Mouse (Mus musculus) spleen, adult 2 months (tissue): ENCODE measurements around the gene Nmnat1. TPM values are rescaled to one million over a fixed set of nuclear protein-coding genes. Genes with fewer than 3 reads are reported as not detected.
A peak's percentile ranks its signal among the peaks of the same experiment; 100 is the strongest.

Source experiments
- DNase-seq, 2 experiments: peaks; one replicate each; pipeline versions ENCODE4 v3.0.0 to v3.0.0-alpha.2; 2012 to 2021; ENCODE audit warnings: low spot score in 2 of 2, low read depth in 1 of 2
- H3K27ac ChIP-seq: fragments of 200-500 bp; 2 replicates; pipeline ENCODE4 v1.5.1; 2012; ENCODE audit warnings: low read length, inconsistent platforms; ENCODE audit not compliant: insufficient read depth
- H3K27me3 ChIP-seq: fragments of 200-500 bp; 2 replicates; pipeline ENCODE4 v1.6.1; 2012; ENCODE audit warnings: mild to moderate bottlenecking, moderate library complexity, low read length, inconsistent platforms; ENCODE audit not compliant: control insufficient read depth, insufficient read depth
- H3K36me3 ChIP-seq: fragments of 200-500 bp; 2 replicates; pipeline ENCODE4 v1.6.1; 2012; ENCODE audit warnings: mild to moderate bottlenecking, low read length, inconsistent platforms; ENCODE audit not compliant: control insufficient read depth, insufficient read depth
- H3K4me1 ChIP-seq: fragments of 200-500 bp; 2 replicates; pipeline ENCODE4 v1.6.1; 2011; ENCODE audit warnings: inconsistent platforms; ENCODE audit not compliant: control insufficient read depth, insufficient read depth, insufficient read length
- H3K4me3 ChIP-seq: fragments of 200-500 bp; 2 replicates; pipeline ENCODE4 v1.5.1; 2011; ENCODE audit warnings: mild to moderate bottlenecking, inconsistent platforms; ENCODE audit not compliant: insufficient read depth, insufficient read length; ENCODE audit errors: extremely low read depth
- CTCF ChIP-seq: fragments of 200-500 bp; IDR thresholded peaks from 2 replicates; pipeline ENCODE4 v1.5.1; 2011; ENCODE audit warnings: mild to moderate bottlenecking, inconsistent platforms; ENCODE audit not compliant: insufficient read depth, insufficient read length, insufficient replicate concordance; ENCODE audit errors: extremely low read depth
- POLR2A ChIP-seq: fragments of 200-500 bp; IDR thresholded peaks from 2 replicates; pipeline ENCODE4 v1.6.1; 2011; ENCODE audit warnings: low read depth, low read length, inconsistent platforms
- whole genome bisulfite sequencing: fragments of 180-500 bp; shearing (Covaris S2); methylation state at CpG from one replicate; pipeline ENCODE4 v1.1.7; 2018; 5-methylcytosine and 5-hydroxymethylcytosine counted together
- polyA plus RNA-seq: library from polyadenylated mRNA; depleted of rRNA; stranded (reverse); fragments of >200 nt; gene quantifications from 2 replicates; pipeline ENCODE4 v1.2.3, GENCODE M21; 2012

Nmnat1 gene
- polyA plus RNA-seq, 1 experiment, result 4.2 TPM

- TF ChIP-seq POLR2A (no peak), CTCF (no peak)
Observed at GRCm38 (mm10) chr4:149511221-149511646, 26.2 kb upstream of the Nmnat1 start.

GRCm38 (mm10) chr4:149506904-149507303, 21.9 kb upstream of the Nmnat1 start:
- 77% methylated on average over 3 of the region's 3 CpGs for WGBS
- H3K27ac ChIP-seq, result no peak overlapping the region
- H3K4me1 ChIP-seq, result no peaks in the 10 kb centered on the region
- H3K4me3 ChIP-seq, result no peak overlapping the region
- no peaks in the 10 kb centered on the region for H3K36me3 ChIP-seq
- TF ChIP-seq CTCF (no peak), POLR2A (no peak)
- no peak for DNase-seq
- no peaks in the 10 kb centered on the region for H3K27me3 ChIP-seq

More at GRCm38 (mm10) chr4:149511221-149511646, 26.2 kb upstream of the Nmnat1 start:
- Histone ChIP-seq H3K36me3 (no peaks in the 10 kb centered on the region), H3K27me3 (no peaks in the 10 kb centered on the region), H3K27ac (no peak overlapping the region), H3K4me1 (no peaks in the 10 kb centered on the region; the same call in 1 of the 2 replicates), H3K4me3 (no peak overlapping the region)
- DNase-seq, result no peak
- 49% methylated on average over 6 of the region's 6 CpGs for WGBS

- Histone ChIP-seq H3K36me3 (peaks cover 2% of the 10 kb centered on the region), H3K4me3 (no peak overlapping the region), H3K4me1 (no peaks in the 10 kb centered on the region), H3K27me3 (no peaks in the 10 kb centered on the region), H3K27ac (no peak overlapping the region)
- 88% methylated on average over 15 of the region's 15 CpGs for WGBS
- TF ChIP-seq POLR2A (no peak), CTCF (no peak)
- DNase-seq, result no peak
Observed at GRCm38 (mm10) chr4:149505261-149505967, 20.4 kb upstream of the Nmnat1 start.

GRCm38 (mm10) chr4:149504858-149505257, 19.9 kb upstream of the Nmnat1 start:
- TF ChIP-seq POLR2A (no peak), CTCF (no peak)
- no peak for DNase-seq
- 0 out of 2 replicates have a peak overlapping the region, but pooled peaks have one; percentile 8 for H3K27ac ChIP-seq

GRCm38 (mm10) chr4:149504363-149504762, 19.4 kb upstream of the Nmnat1 start:
- no peaks in the 10 kb centered on the region for H3K4me1 ChIP-seq
- H3K27ac ChIP-seq, result 0 out of 2 replicates have a peak overlapping the region, but pooled peaks have one; percentile 8
- no peak for TF ChIP-seq CTCF
- no peak for TF ChIP-seq POLR2A
- H3K4me3 ChIP-seq, result no peak overlapping the region
- DNase-seq, result no peak
- WGBS, result 83% methylated on average over 5 of the region's 5 CpGs
- no peaks in the 10 kb centered on the region for H3K27me3 ChIP-seq
- H3K36me3 ChIP-seq, result peaks cover 9% of the 10 kb centered on the region

More at GRCm38 (mm10) chr4:149504858-149505257, 19.9 kb upstream of the Nmnat1 start:
- WGBS, result 23% methylated on average over 3 of the region's 3 CpGs
- Histone ChIP-seq H3K27me3 (no peaks in the 10 kb centered on the region), H3K36me3 (peaks cover 6% of the 10 kb centered on the region), H3K4me3 (no peak overlapping the region), H3K4me1 (no peaks in the 10 kb centered on the region)

- Histone ChIP-seq H3K36me3 (peaks cover 33% of the 10 kb centered on the region), H3K4me1 (no peaks in the 10 kb centered on the region), H3K27ac (no peak overlapping the region), H3K27me3 (no peaks in the 10 kb centered on the region), H3K4me3 (no peak overlapping the region)
- no peak for TF ChIP-seq CTCF
- TF ChIP-seq POLR2A, result no peak
- WGBS, result 51% methylated on average over 5 of the region's 5 CpGs
- DNase-seq, result no peak
Observed at GRCm38 (mm10) chr4:149499790-149500189, 14.8 kb upstream of the Nmnat1 start.

GRCm38 (mm10) chr4:149498901-149499300, 13.9 kb upstream of the Nmnat1 start:
- WGBS, result 82% methylated on average over 8 of the region's 8 CpGs
- Histone ChIP-seq H3K4me1 (no peaks in the 10 kb centered on the region), H3K4me3 (no peak overlapping the region), H3K27ac (no peak overlapping the region), H3K36me3 (peaks cover 39% of the 10 kb centered on the region), H3K27me3 (no peaks in the 10 kb centered on the region)
- DNase-seq, result no peak
- TF ChIP-seq CTCF (no peak), POLR2A (no peak)
